Mouse (Mus musculus) neural tube, embryonic 13.5 days (tissue): ENCODE measurements around the gene Lyrm7. TPM values are rescaled to one million over a fixed set of nuclear protein-coding genes. Genes with fewer than 3 reads are reported as not detected.
A peak's percentile ranks its signal among the peaks of the same experiment; 100 is the strongest.

Experiments used
- ATAC-seq: fragments of 200-750 bp; cut with Nextera tagmentation; 2 replicates; pipeline ENCODE4 v1.8.0; 2017; ENCODE audit warnings: low read depth, mild to moderate bottlenecking, moderate TSS enrichment, moderate library complexity
- H3K27ac ChIP-seq: fragments of 300-500 bp; sonication (generic); replicated peaks from 2 replicates; pipeline ENCODE4 v1.5.1; 2015; ENCODE audit warnings: moderate library complexity, mild to moderate bottlenecking, inconsistent platforms
- H3K27me3 ChIP-seq: fragments of 300-500 bp; sonication (generic); 2 replicates; pipeline ENCODE4 v1.6.1; 2015; ENCODE audit warnings: mild to moderate bottlenecking, inconsistent platforms
- H3K36me3 ChIP-seq: fragments of 300-500 bp; sonication (generic); 2 replicates; pipeline ENCODE4 v1.6.1; 2015; ENCODE audit warnings: mild to moderate bottlenecking, inconsistent platforms
- H3K4me1 ChIP-seq: fragments of 300-500 bp; sonication (generic); replicated peaks from 2 replicates; pipeline ENCODE4 v1.6.1; 2015; ENCODE audit warnings: inconsistent platforms
- H3K4me2 ChIP-seq: fragments of 300-500 bp; sonication (generic); 2 replicates; pipeline ENCODE4 v1.6.1; 2015; ENCODE audit warnings: inconsistent platforms, mild to moderate bottlenecking, moderate library complexity
- H3K4me3 ChIP-seq: fragments of 300-500 bp; sonication (generic); 2 replicates; pipeline ENCODE4 v1.5.1; 2015; ENCODE audit warnings: mild to moderate bottlenecking, inconsistent platforms
- H3K9ac ChIP-seq: fragments of 300-500 bp; sonication (generic); 2 replicates; pipeline ENCODE4 v1.6.1; 2015; ENCODE audit warnings: moderate library complexity, mild to moderate bottlenecking, inconsistent platforms
- H3K9me3 ChIP-seq: fragments of 300-500 bp; sonication (generic); 2 replicates; pipeline ENCODE4 v1.6.1; 2016; ENCODE audit warnings: inconsistent platforms
- WGBS: fragments of 180-500 bp; shearing (Covaris S2); methylation state at CpG from one replicate; pipeline ENCODE4 v1.1.7; 2015; 5-methylcytosine and 5-hydroxymethylcytosine counted together
- polyA plus RNA-seq: library from polyadenylated mRNA; unstranded; fragments of >200 nt; fragmentation: Nextera tagmentation; extraction: Ambion mirVana; gene quantifications from 2 replicates; pipeline ENCODE4 v1.2.1, GENCODE M21; 2015

Lyrm7 gene
- polyA plus RNA-seq, 1 experiment from 2014 or later: 10.9 TPM

GRCm38 (mm10) chr11:54807669-54808068 is 53.0 kb downstream of the Lyrm7 start:
- no peaks in the 10 kb centered on the region for H3K9me3 ChIP-seq
- H3K27me3 ChIP-seq: no peaks in the 10 kb centered on the region
- peaks cover 6% of the 10 kb centered on the region for H3K4me1 ChIP-seq
- 86% methylated on average over 9 of the region's 9 CpGs for WGBS
- no peak overlapping the region for H3K9ac ChIP-seq
- no peak for ATAC-seq
- no peak overlapping the region for H3K4me2 ChIP-seq
- H3K4me3 ChIP-seq: no peak overlapping the region
- H3K27ac ChIP-seq: no peak overlapping the region
- no peaks in the 10 kb centered on the region for H3K36me3 ChIP-seq

- Histone ChIP-seq H3K27me3 (no peaks in the 10 kb centered on the region), H3K36me3 (no peaks in the 10 kb centered on the region), H3K9ac (no peak overlapping the region), H3K4me1 (no peaks in the 10 kb centered on the region; the same call in 1 of the 2 replicates), H3K4me3 (no peak overlapping the region), H3K4me2 (no peak overlapping the region), H3K9me3 (no peaks in the 10 kb centered on the region), H3K27ac (no peak overlapping the region)
- no peak for ATAC-seq
- 94% methylated on average over 28 of the region's 28 CpGs for WGBS
These were observed 53.8 kb downstream of the Lyrm7 start for GRCm38 (mm10) chr11:54806891-54807290.

GRCm38 (mm10) chr11:54805196-54805595 is 55.5 kb downstream of the Lyrm7 start:
- no peaks in the 10 kb centered on the region for H3K9me3 ChIP-seq
- WGBS: 85% methylated on average over 4 of the region's 4 CpGs

GRCm38 (mm10) chr11:54802621-54803020 is 58.1 kb downstream of the Lyrm7 start:
- no peak overlapping the region for H3K4me2 ChIP-seq
- H3K36me3 ChIP-seq: no peaks in the 10 kb centered on the region
- 74% methylated on average over 6 of the region's 6 CpGs for WGBS
- H3K4me3 ChIP-seq: no peak overlapping the region
- no peak for ATAC-seq
- no peaks in the 10 kb centered on the region for H3K9me3 ChIP-seq
- no peaks in the 10 kb centered on the region for H3K4me1 ChIP-seq
- H3K27me3 ChIP-seq: no peaks in the 10 kb centered on the region
- H3K27ac ChIP-seq: no peak overlapping the region
- H3K9ac ChIP-seq: no peak overlapping the region

More at GRCm38 (mm10) chr11:54805196-54805595, 55.5 kb downstream of the Lyrm7 start:
- Histone ChIP-seq H3K36me3 (no peaks in the 10 kb centered on the region), H3K27me3 (no peaks in the 10 kb centered on the region), H3K27ac (no peak overlapping the region), H3K4me1 (no peaks in the 10 kb centered on the region), H3K9ac (no peak overlapping the region), H3K4me2 (no peak overlapping the region), H3K4me3 (no peak overlapping the region)
- ATAC-seq: no peak

GRCm38 (mm10) chr11:54801791-54802558 is 58.7 kb downstream of the Lyrm7 start:
- 75% methylated on average over 6 of the region's 6 CpGs for WGBS
- Histone ChIP-seq H3K4me2 (no peak overlapping the region), H3K4me1 (no peaks in the 10 kb centered on the region), H3K4me3 (no peak overlapping the region), H3K36me3 (no peaks in the 10 kb centered on the region), H3K27me3 (no peaks in the 10 kb centered on the region), H3K27ac (no peak overlapping the region), H3K9ac (no peak overlapping the region), H3K9me3 (no peaks in the 10 kb centered on the region)
- no peak for ATAC-seq

- Histone ChIP-seq H3K27me3 (no peaks in the 10 kb centered on the region), H3K4me1 (0 out of 2 replicates have a peak, but pooled peaks cover 7% of the 10 kb centered on the region), H3K36me3 (no peaks in the 10 kb centered on the region), H3K9ac (no peak overlapping the region), H3K4me2 (no peak overlapping the region), H3K9me3 (no peaks in the 10 kb centered on the region), H3K4me3 (no peak overlapping the region), H3K27ac (no peak overlapping the region)
- no peak for ATAC-seq
- 77% methylated on average over 11 of the region's 11 CpGs for WGBS
These were observed 64.2 kb downstream of the Lyrm7 start for GRCm38 (mm10) chr11:54796551-54796950.

- WGBS: 84% methylated on average over 3 of the region's 3 CpGs
- no peaks in the 10 kb centered on the region for H3K9me3 ChIP-seq
- no peak for ATAC-seq
These were observed 66.0 kb downstream of the Lyrm7 start for GRCm38 (mm10) chr11:54794678-54795077.

GRCm38 (mm10) chr11:54793173-54793572 is 67.5 kb downstream of the Lyrm7 start:
- Histone ChIP-seq H3K9ac (no peak overlapping the region), H3K27ac (no peak overlapping the region)
- no peak for ATAC-seq

More at GRCm38 (mm10) chr11:54794678-54795077, 66.0 kb downstream of the Lyrm7 start:
- no peak overlapping the region for H3K4me3 ChIP-seq
- H3K4me2 ChIP-seq: no peak overlapping the region
- no peak overlapping the region for H3K27ac ChIP-seq
- no peaks in the 10 kb centered on the region for H3K36me3 ChIP-seq
- no peaks in the 10 kb centered on the region for H3K27me3 ChIP-seq
- H3K9ac ChIP-seq: no peak overlapping the region
- 0 out of 2 replicates have a peak, but pooled peaks cover 7% of the 10 kb centered on the region for H3K4me1 ChIP-seq

GRCm38 (mm10) chr11:54791458-54791857 is 69.3 kb downstream of the Lyrm7 start:
- Histone ChIP-seq H3K27me3 (no peaks in the 10 kb centered on the region), H3K27ac (no peak overlapping the region), H3K9ac (no peak overlapping the region), H3K4me2 (no peak overlapping the region), H3K9me3 (no peaks in the 10 kb centered on the region), H3K36me3 (no peaks in the 10 kb centered on the region), H3K4me3 (no peak overlapping the region), H3K4me1 (peaks cover 12% of the 10 kb centered on the region)
- no peak for ATAC-seq
- WGBS: 96% methylated on average over 4 of the region's 4 CpGs

More at GRCm38 (mm10) chr11:54793173-54793572, 67.5 kb downstream of the Lyrm7 start:
- H3K9me3 ChIP-seq: no peaks in the 10 kb centered on the region
- H3K27me3 ChIP-seq: no peaks in the 10 kb centered on the region
- H3K36me3 ChIP-seq: no peaks in the 10 kb centered on the region
- H3K4me2 ChIP-seq: no peak overlapping the region
- peaks cover 8% of the 10 kb centered on the region; the same call in 1 of the 2 replicates for H3K4me1 ChIP-seq
- no peak overlapping the region for H3K4me3 ChIP-seq
- WGBS: 67% methylated on average over 1 of the region's 1 CpGs

- Histone ChIP-seq H3K27ac (peak within 1 kb of the TSS; percentile 99), H3K4me3 (peak within 1 kb of the TSS; percentile 75), H3K36me3 (no peaks in the 10 kb centered on the region), H3K4me1 (peaks cover 45% of the 10 kb centered on the region), H3K27me3 (no peaks in the 10 kb centered on the region), H3K4me2 (peak within 1 kb of the TSS; percentile 72), H3K9ac (peak within 1 kb of the TSS; percentile 97), H3K9me3 (no peaks in the 10 kb centered on the region)
- peak; percentile 98 for ATAC-seq
- WGBS: 4% methylated on average over 56 of the region's 56 CpGs
These were observed 72.9 kb downstream of the Lyrm7 start, which contains the start of gene Cdc42se2 for GRCm38 (mm10) chr11:54787488-54788474. Gene Cdc42se2, minus strand, starts transcription at chr11:54787675.

GRCm38 (mm10) chr11:54786858-54787487 is 73.7 kb downstream of the Lyrm7 start:
- H3K36me3 ChIP-seq: no peaks in the 10 kb centered on the region
- peak overlapping the region; percentile 97 for H3K9ac ChIP-seq
- peak overlapping the region; percentile 75 for H3K4me3 ChIP-seq
- WGBS: 2% methylated on average over 54 of the region's 54 CpGs
- H3K27ac ChIP-seq: peak overlapping the region; percentile 99
- H3K4me2 ChIP-seq: peak overlapping the region; percentile 72
- ATAC-seq: peak; percentile 85
- H3K27me3 ChIP-seq: no peaks in the 10 kb centered on the region
- H3K9me3 ChIP-seq: no peaks in the 10 kb centered on the region
- peaks cover 47% of the 10 kb centered on the region for H3K4me1 ChIP-seq
